Mouse (Mus musculus) hindbrain, embryonic 12.5 days (tissue): ENCODE data around the gene Chrnb1. TPM values are rescaled to one million over a fixed set of nuclear protein-coding genes. Genes with fewer than 3 reads are reported as not detected.

Source experiments
- ATAC-seq: fragments of 200-750 bp; cut with Nextera tagmentation; 2 replicates; pipeline ENCODE4 v1.8.0; 2017; ENCODE audit warnings: moderate TSS enrichment; ENCODE audit not compliant: low FRiP score
- H3K27ac ChIP-seq: fragments of 300-500 bp; sonication (generic); 2 replicates; pipeline ENCODE4 v1.5.1; 2016; ENCODE audit warnings: mild to moderate bottlenecking
- H3K27me3 ChIP-seq: fragments of 300-500 bp; sonication (generic); 2 replicates; pipeline ENCODE4 v1.6.1; 2016; ENCODE audit warnings: mild to moderate bottlenecking
- H3K36me3 ChIP-seq: fragments of 300-500 bp; sonication (generic); 2 replicates; pipeline ENCODE4 v1.6.1; 2016; ENCODE audit warnings: mild to moderate bottlenecking
- H3K4me1 ChIP-seq: fragments of 300-500 bp; sonication (generic); 2 replicates; pipeline ENCODE4 v1.6.1; 2016
- H3K4me2 ChIP-seq: fragments of 300-500 bp; sonication (generic); replicated peaks from 2 replicates; pipeline ENCODE4 v1.6.1; 2016; ENCODE audit warnings: mild to moderate bottlenecking
- H3K4me3 ChIP-seq: fragments of 300-500 bp; sonication (generic); 2 replicates; pipeline ENCODE4 v1.5.1; 2016; ENCODE audit warnings: mild to moderate bottlenecking
- H3K9ac ChIP-seq: fragments of 300-500 bp; sonication (generic); 2 replicates; pipeline ENCODE4 v1.6.1; 2016; ENCODE audit warnings: mild to moderate bottlenecking, moderate library complexity
- H3K9me3 ChIP-seq: fragments of 300-500 bp; sonication (generic); replicated peaks from 2 replicates; pipeline ENCODE4 v1.6.1; 2016; ENCODE audit warnings: mild to moderate bottlenecking
- WGBS: fragments of 180-500 bp; shearing (Covaris S2); methylation state at CpG from one replicate; pipeline ENCODE4 v1.1.7; 2016; 5-methylcytosine and 5-hydroxymethylcytosine counted together
- polyA plus RNA-seq: library from polyadenylated mRNA; unstranded; fragments of >200 nt; fragmentation: Nextera tagmentation; extraction: Ambion mirVana; gene quantifications from 2 replicates; pipeline ENCODE4 v1.2.1, GENCODE M21; 2016

Gene Chrnb1
- polyA plus RNA-seq, 1 experiment from 2014 or later = 3.0 TPM

DNA sequence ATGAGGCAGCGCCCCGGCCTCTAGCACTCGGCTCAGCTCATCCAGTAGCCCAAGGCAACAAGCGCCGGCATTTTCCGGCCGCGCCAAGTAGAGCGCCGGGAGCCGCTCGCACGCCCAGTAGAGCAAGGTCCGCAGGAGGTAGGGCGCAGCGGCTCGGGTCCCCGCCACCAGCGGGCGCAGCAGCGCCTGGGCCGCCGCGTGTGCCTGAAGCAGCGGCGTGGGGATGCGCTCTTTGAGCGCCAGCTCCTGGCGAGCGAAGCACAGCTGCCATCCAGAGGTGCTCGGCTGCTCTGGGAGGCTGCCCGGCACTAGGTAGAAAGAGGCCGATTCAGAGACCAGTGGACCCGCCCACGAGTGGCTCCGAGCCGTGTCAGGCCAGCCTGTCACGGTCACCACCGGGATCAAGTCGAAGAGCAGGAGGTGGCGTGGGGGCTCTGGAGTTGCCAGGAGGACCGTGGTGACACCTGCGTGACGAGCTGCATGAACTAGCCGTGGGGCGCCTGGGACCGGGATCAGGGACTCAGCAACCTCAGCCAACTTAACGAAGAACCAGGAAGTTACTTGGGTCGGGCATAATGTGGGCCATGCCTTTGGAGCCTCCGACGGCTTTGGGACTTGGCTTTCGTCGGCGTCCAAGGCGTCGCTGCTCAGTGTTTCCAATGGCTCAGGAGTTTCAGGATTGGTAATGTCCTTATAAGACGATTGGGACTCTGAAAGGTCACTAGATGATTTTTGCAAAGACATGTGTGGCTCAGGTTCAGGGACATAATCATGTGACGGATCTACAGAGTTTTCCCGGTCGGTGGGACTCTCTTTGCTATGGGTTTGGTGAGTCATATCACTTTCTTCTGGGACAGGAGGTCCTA is 8.3 kb upstream of the Chrnb1 start:
- under 1% methylated on average over 60 of the region's 60 CpGs for WGBS
- peak; percentile 18 for ATAC-seq
- Histone ChIP-seq H3K4me2 (peak overlapping the region; percentile 90), H3K4me3 (peak overlapping the region; percentile 53), H3K27ac (peak overlapping the region; percentile 52), H3K36me3 (no peaks in the 10 kb centered on the region), H3K9me3 (0 out of 2 replicates have a peak, but pooled peaks cover 3% of the 10 kb centered on the region), H3K4me1 (peaks cover 57% of the 10 kb centered on the region), H3K9ac (peak overlapping the region; percentile 58), H3K27me3 (peaks cover 53% of the 10 kb centered on the region)

GRCm38 (mm10) chr11:69803328-69803727 is 7.6 kb upstream of the Chrnb1 start:
- Histone ChIP-seq H3K4me2 (peak overlapping the region; percentile 90), H3K4me3 (peak overlapping the region; percentile 53), H3K36me3 (no peaks in the 10 kb centered on the region), H3K9me3 (0 out of 2 replicates have a peak, but pooled peaks cover 3% of the 10 kb centered on the region), H3K27me3 (peaks cover 53% of the 10 kb centered on the region), H3K9ac (peak overlapping the region; percentile 58), H3K27ac (peak overlapping the region; percentile 52), H3K4me1 (peaks cover 60% of the 10 kb centered on the region)
- WGBS = 3% methylated on average over 12 of the region's 12 CpGs
- no peak for ATAC-seq

DNA sequence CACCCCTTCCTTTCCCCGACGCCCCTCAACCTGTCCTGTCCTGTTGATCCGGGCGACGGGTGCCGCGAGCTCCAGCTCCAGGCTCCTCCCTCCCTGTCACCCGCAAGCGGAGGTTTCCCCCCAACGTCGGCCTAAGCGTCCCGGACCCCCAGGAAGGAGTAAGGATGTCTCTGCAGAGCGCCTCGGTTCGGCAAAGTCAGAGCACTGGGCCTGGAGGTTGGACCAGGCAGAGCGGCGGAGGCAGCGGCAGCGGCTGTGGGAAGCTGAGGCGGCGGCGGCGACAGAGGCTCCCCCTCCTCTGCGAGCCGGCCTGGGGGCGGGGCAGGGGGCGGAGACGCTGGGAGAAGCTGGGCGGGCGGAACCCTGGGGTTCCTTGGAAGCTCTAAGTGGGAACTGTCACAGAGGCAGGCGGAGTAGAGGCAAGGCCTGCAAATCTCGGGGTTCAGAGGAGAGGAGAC is 6.9 kb upstream of the Chrnb1 start:
- under 1% methylated on average over 33 of the region's 33 CpGs for WGBS
- peak overlapping the region; percentile 90 for H3K4me2 ChIP-seq
- peaks cover 57% of the 10 kb centered on the region for H3K27me3 ChIP-seq
- peak overlapping the region; percentile 53 for H3K4me3 ChIP-seq
- ATAC-seq = peak; percentile 3; the same call in 1 of the 2 replicates
- H3K27ac ChIP-seq = peak overlapping the region; percentile 74
- 0 out of 2 replicates have a peak, but pooled peaks cover 3% of the 10 kb centered on the region for H3K9me3 ChIP-seq
- no peaks in the 10 kb centered on the region for H3K36me3 ChIP-seq
- peak overlapping the region; percentile 73 for H3K9ac ChIP-seq
- peaks cover 60% of the 10 kb centered on the region for H3K4me1 ChIP-seq

GRCm38 (mm10) chr11:69801379-69801977 is 5.7 kb upstream of the Chrnb1 start, which contains the start of gene Fgf11:
TSS of gene Fgf11 (minus strand) at chr11:69801857.
- peak within 1 kb of the TSS; percentile 93 for H3K27ac ChIP-seq
- H3K4me1 ChIP-seq = peaks cover 60% of the 10 kb centered on the region
- peaks cover 67% of the 10 kb centered on the region for H3K27me3 ChIP-seq
- peak within 1 kb of the TSS; percentile 90 for H3K4me2 ChIP-seq
- 1% methylated on average over 33 of the region's 33 CpGs for WGBS
- no peak for ATAC-seq
- peak within 1 kb of the TSS; percentile 73 for H3K9ac ChIP-seq
- H3K36me3 ChIP-seq = no peaks in the 10 kb centered on the region
- H3K9me3 ChIP-seq = 0 out of 2 replicates have a peak, but pooled peaks cover 1% of the 10 kb centered on the region
- H3K4me3 ChIP-seq = peak within 1 kb of the TSS; percentile 53

DNA sequence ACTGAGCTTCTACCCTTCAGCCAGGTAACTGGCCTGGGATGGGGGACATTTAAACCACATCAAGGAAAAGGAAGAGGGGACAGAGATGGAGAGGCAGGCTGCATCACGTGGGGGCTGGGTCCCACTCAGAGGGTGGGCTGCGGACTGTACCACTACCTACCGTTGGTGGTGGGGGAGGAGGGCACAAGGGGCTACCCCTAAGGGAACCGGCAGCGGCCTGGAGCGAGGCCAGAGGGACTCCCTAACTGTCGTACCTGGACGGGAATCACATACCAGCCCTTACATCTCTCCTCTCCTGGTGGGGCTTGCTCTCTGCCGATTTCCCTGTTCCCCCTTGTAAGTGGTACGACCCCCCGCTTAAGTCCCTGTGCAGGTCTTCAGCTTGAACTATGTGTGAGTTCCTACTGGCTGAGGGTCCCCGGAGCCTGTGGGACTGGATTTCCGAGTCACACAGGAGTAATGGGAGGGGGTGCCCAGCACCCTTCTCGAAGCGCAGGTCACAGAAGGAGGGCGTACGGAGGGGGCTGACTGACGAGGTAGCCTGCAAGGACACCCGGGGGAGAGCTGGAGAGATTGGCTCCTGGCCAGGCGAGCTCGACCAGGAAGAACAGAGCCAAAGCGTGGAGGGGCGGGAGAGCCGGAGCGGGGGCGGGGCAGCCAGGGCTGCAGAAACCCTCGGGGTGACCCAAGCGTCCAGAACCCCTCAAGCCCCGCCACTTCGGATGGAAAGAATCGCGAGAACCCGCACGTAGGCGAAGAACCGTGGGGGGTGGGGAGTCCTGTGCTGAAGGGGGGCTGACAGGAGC is 4.9 kb upstream of the Chrnb1 start:
- Histone ChIP-seq H3K27ac (peak overlapping the region; percentile 93), H3K4me1 (peaks cover 65% of the 10 kb centered on the region), H3K9me3 (no peaks in the 10 kb centered on the region), H3K36me3 (no peaks in the 10 kb centered on the region), H3K27me3 (peaks cover 66% of the 10 kb centered on the region), H3K9ac (peak overlapping the region; percentile 73), H3K4me2 (peak overlapping the region; percentile 90), H3K4me3 (peak overlapping the region; percentile 53)
- ATAC-seq = peak; percentile 74
- under 1% methylated on average over 34 of the region's 36 CpGs for WGBS

- no peaks in the 10 kb centered on the region for H3K36me3 ChIP-seq
- peak; percentile 51 for ATAC-seq
- under 1% methylated on average over 11 of the region's 11 CpGs for WGBS
- H3K4me3 ChIP-seq = peak overlapping the region; percentile 53
- peak overlapping the region; percentile 93 for H3K27ac ChIP-seq
- H3K4me2 ChIP-seq = peak overlapping the region; percentile 90
- H3K4me1 ChIP-seq = peaks cover 68% of the 10 kb centered on the region
- no peaks in the 10 kb centered on the region for H3K9me3 ChIP-seq
- peak overlapping the region; percentile 73 for H3K9ac ChIP-seq
- peaks cover 62% of the 10 kb centered on the region for H3K27me3 ChIP-seq
Measured at GRCm38 (mm10) chr11:69800138-69800391, 4.3 kb upstream of the Chrnb1 start.

GRCm38 (mm10) chr11:69799394-69800137 is 3.8 kb upstream of the Chrnb1 start:
- Histone ChIP-seq H3K4me1 (peaks cover 64% of the 10 kb centered on the region), H3K9me3 (no peaks in the 10 kb centered on the region), H3K36me3 (no peaks in the 10 kb centered on the region), H3K27me3 (peaks cover 57% of the 10 kb centered on the region), H3K4me3 (peak overlapping the region; percentile 53), H3K4me2 (peak overlapping the region; percentile 90), H3K9ac (peak overlapping the region; percentile 73; the same call in 1 of the 2 replicates), H3K27ac (peak overlapping the region; percentile 93)
- WGBS = 16% methylated on average over 12 of the region's 12 CpGs
- no peak for ATAC-seq

DNA sequence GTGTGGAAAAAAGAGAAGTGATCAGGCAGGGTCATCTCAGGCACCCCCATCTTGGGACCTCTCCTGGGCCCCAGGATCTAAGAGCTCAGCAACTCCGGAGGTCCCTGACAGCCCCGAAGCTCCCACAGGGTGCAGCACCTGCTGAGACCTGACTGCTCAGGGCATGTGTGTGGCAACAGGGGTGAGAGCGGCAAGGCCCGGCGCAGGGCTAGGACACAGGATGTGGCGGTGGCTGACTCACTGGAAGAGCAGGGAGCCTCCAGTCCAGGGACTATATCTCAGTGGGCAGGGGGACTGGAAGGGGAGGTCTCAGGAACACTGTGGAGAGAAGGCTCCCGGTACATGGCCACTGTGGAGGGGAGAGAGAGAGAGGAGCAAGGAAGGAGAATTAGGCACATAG is 2.2 kb upstream of the Chrnb1 start:
- WGBS = 76% methylated on average over 7 of the region's 7 CpGs
- Histone ChIP-seq H3K4me2 (no peak overlapping the region), H3K4me1 (peaks cover 48% of the 10 kb centered on the region), H3K27ac (no peak overlapping the region), H3K9me3 (no peaks in the 10 kb centered on the region), H3K9ac (no peak overlapping the region), H3K36me3 (no peaks in the 10 kb centered on the region), H3K4me3 (no peak overlapping the region), H3K27me3 (peaks cover 53% of the 10 kb centered on the region)
- ATAC-seq = no peak

DNA sequence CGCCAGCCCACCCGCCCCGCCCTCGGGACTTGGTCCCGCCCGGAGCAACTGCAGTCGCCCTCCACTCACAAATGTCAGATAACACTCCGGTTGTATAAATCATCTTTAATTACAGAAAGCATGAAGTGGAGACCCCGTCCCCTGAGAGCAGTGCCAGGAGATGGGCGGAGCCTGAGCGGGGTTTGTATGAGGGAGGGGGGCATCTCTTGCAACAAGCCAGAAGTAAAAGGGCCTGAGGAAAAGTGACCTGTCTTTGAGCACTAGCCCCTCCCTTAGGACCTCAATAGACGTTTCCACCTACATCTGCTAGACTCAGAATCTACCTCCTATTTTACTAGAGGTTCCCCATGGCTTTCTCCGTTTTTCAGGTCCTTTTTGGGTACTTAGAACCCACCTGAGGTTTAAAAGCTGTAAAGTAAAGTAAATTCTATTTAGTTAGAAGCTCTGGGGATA is 266 bp upstream of the Chrnb1 start:
- Histone ChIP-seq H3K27me3 (peaks cover 44% of the 10 kb centered on the region), H3K4me2 (peak overlapping the region; percentile 74), H3K36me3 (no peaks in the 10 kb centered on the region), H3K4me3 (peak overlapping the region; percentile 38), H3K9me3 (no peaks in the 10 kb centered on the region), H3K4me1 (peaks cover 30% of the 10 kb centered on the region), H3K27ac (no peak overlapping the region), H3K9ac (peak overlapping the region; percentile 55; the same call in 1 of the 2 replicates)
- no peak for ATAC-seq
- WGBS = 5% methylated on average over 13 of the region's 13 CpGs

GRCm38 (mm10) chr11:69793429-69793828 is 2.3 kb downstream of the Chrnb1 start:
- no peak overlapping the region for H3K4me3 ChIP-seq
- no peaks in the 10 kb centered on the region for H3K9me3 ChIP-seq
- H3K27ac ChIP-seq = no peak overlapping the region
- WGBS = 70% methylated on average over 5 of the region's 5 CpGs
- no peak overlapping the region for H3K9ac ChIP-seq
- H3K4me2 ChIP-seq = no peak overlapping the region
- ATAC-seq = no peak
- peaks cover 44% of the 10 kb centered on the region for H3K27me3 ChIP-seq
- peaks cover 9% of the 10 kb centered on the region for H3K4me1 ChIP-seq
- H3K36me3 ChIP-seq = no peaks in the 10 kb centered on the region

- no peak overlapping the region for H3K27ac ChIP-seq
- no peak overlapping the region for H3K9ac ChIP-seq
- no peak overlapping the region for H3K4me2 ChIP-seq
- no peak for ATAC-seq
- H3K4me1 ChIP-seq = peaks cover 9% of the 10 kb centered on the region
- no peak overlapping the region for H3K4me3 ChIP-seq
- H3K27me3 ChIP-seq = peaks cover 27% of the 10 kb centered on the region
- WGBS = 75% methylated on average over 5 of the region's 5 CpGs
- H3K9me3 ChIP-seq = no peaks in the 10 kb centered on the region
- no peaks in the 10 kb centered on the region for H3K36me3 ChIP-seq
Measured at GRCm38 (mm10) chr11:69791420-69791819, 4.3 kb downstream of the Chrnb1 start.
